Mouse (Mus musculus) forebrain, embryonic 11.5 days (tissue): ENCODE data around the gene Gm42688. TPM values are rescaled to one million over a fixed set of nuclear protein-coding genes. Genes with fewer than 3 reads are reported as not detected.
A peak's percentile ranks its signal among the peaks of the same experiment; 100 is the strongest.

Experiments used
- ATAC-seq: fragments of 200-750 bp; cut with Nextera tagmentation; replicated peaks from 2 replicates; pipeline ENCODE4 v1.8.0; 2017; ENCODE audit warnings: moderate TSS enrichment; ENCODE audit not compliant: low FRiP score
- DNase-seq: peaks from one replicate; pipeline ENCODE4 v3.0.0-alpha.2; 2017; ENCODE audit warnings: low spot score
- H3K27ac ChIP-seq: fragments of 300-500 bp; sonication (generic); 2 replicates; pipeline ENCODE4 v1.5.1; 2014; ENCODE audit warnings: low read depth, low read length
- H3K27me3 ChIP-seq: fragments of 300-500 bp; sonication (generic); 2 replicates; pipeline ENCODE4 v1.6.1; 2014; ENCODE audit warnings: mild to moderate bottlenecking, low read length, mixed read lengths; ENCODE audit not compliant: control insufficient read depth, insufficient read depth
- H3K36me3 ChIP-seq: fragments of 300-500 bp; sonication (generic); 2 replicates; pipeline ENCODE4 v1.6.1; 2014; ENCODE audit warnings: mild to moderate bottlenecking, low read length, moderate library complexity, mixed read lengths; ENCODE audit not compliant: control insufficient read depth, insufficient read depth
- H3K4me1 ChIP-seq: fragments of 300-500 bp; sonication (generic); replicated peaks from 2 replicates; pipeline ENCODE4 v1.6.1; 2014; ENCODE audit warnings: low read length, mixed read lengths; ENCODE audit not compliant: control insufficient read depth, insufficient read depth
- H3K4me2 ChIP-seq: fragments of 300-500 bp; sonication (generic); 2 replicates; pipeline ENCODE4 v1.6.1; 2014; ENCODE audit warnings: low read depth, mild to moderate bottlenecking, low read length, moderate library complexity, mixed read lengths; ENCODE audit not compliant: severe bottlenecking
- H3K4me3 ChIP-seq: fragments of 300-500 bp; sonication (generic); 2 replicates; pipeline ENCODE4 v1.5.1; 2014; ENCODE audit warnings: low read depth, low read length
- H3K9ac ChIP-seq: fragments of 300-500 bp; sonication (generic); 2 replicates; pipeline ENCODE4 v1.6.1; 2014; ENCODE audit warnings: low read length
- H3K9me3 ChIP-seq: fragments of 300-500 bp; sonication (generic); 2 replicates; pipeline ENCODE4 v1.6.1; 2016; ENCODE audit warnings: low read length, mixed read lengths; ENCODE audit not compliant: control insufficient read depth
- WGBS: fragments of 180-500 bp; shearing (Covaris S2); extraction: QIAGEN DNeasy Blood & Tissue Kit; methylation state at CpG from one replicate; pipeline ENCODE4 v1.1.7; 2014; 5-methylcytosine and 5-hydroxymethylcytosine counted together
- polyA plus RNA-seq: library from polyadenylated mRNA; unstranded; fragments of >200 nt; fragmentation: Nextera tagmentation; extraction: Ambion mirVana; gene quantifications from 2 replicates; pipeline ENCODE4 v1.2.1, GENCODE M21; 2014

Gene Gm42688
- polyA plus RNA-seq, 1 experiment from 2014 or later: 2.5 TPM

GRCm38 (mm10) chr6:83137576-83137950 is 36.1 kb downstream of the Gm42688 start:
- DNase-seq (peak; percentile 93), ATAC-seq (peak; percentile 79)
- Histone ChIP-seq H3K27me3 (no peaks in the 10 kb centered on the region), H3K4me2 (peak overlapping the region; percentile 81), H3K36me3 (no peaks in the 10 kb centered on the region), H3K4me1 (peaks cover 38% of the 10 kb centered on the region), H3K4me3 (peak overlapping the region; percentile 50), H3K27ac (peak overlapping the region; percentile 98), H3K9me3 (no peaks in the 10 kb centered on the region), H3K9ac (peak overlapping the region; percentile 93)
- 0% methylated on average over 12 of the region's 12 CpGs for WGBS

GRCm38 (mm10) chr6:83138056-83138455 is 36.6 kb downstream of the Gm42688 start:
- Histone ChIP-seq H3K9me3 (no peaks in the 10 kb centered on the region), H3K36me3 (no peaks in the 10 kb centered on the region), H3K27ac (peak overlapping the region; percentile 98), H3K4me3 (peak overlapping the region; percentile 50), H3K4me1 (peaks cover 38% of the 10 kb centered on the region), H3K9ac (peak overlapping the region; percentile 93), H3K27me3 (no peaks in the 10 kb centered on the region), H3K4me2 (peak overlapping the region; percentile 81)
- DNase-seq: peak; percentile 76
- WGBS: 1% methylated on average over 11 of the region's 11 CpGs
- ATAC-seq: peak; percentile 56

DNA sequence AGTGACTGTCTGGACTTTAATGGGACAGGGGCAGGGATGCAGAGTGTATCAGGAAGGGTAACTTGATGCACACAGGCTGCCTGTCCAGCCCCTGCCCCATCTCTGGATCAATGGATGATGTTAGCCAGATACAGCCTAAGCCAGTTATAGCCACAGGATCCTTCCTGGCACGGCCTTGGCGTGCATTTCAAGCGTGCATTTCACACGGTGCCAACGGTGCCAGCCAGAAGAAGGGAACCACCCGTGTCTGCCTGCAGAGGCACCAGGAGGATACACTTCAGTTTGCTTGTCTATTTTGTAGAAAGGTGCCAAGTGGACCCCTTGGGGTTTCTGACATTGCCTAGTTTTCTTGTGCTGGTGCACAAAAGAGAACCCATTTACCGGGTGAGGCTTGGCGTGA is 38.6 kb downstream of the Gm42688 start:
- Histone ChIP-seq H3K27me3 (no peaks in the 10 kb centered on the region), H3K9ac (no peak overlapping the region), H3K4me2 (no peak overlapping the region), H3K9me3 (no peaks in the 10 kb centered on the region), H3K27ac (no peak overlapping the region), H3K4me3 (no peak overlapping the region), H3K4me1 (peaks cover 38% of the 10 kb centered on the region), H3K36me3 (no peaks in the 10 kb centered on the region)
- WGBS: 95% methylated on average over 8 of the region's 8 CpGs
- ATAC-seq (no peak), DNase-seq (no peak)

- ATAC-seq: no peak
- WGBS: 35% methylated on average over 4 of the region's 4 CpGs
- H3K4me2 ChIP-seq: peak overlapping the region; percentile 61; the same call in 1 of the 2 replicates
- H3K27ac ChIP-seq: no peak overlapping the region
- H3K9ac ChIP-seq: peak overlapping the region; percentile 54
- peaks cover 27% of the 10 kb centered on the region for H3K4me1 ChIP-seq
- no peaks in the 10 kb centered on the region for H3K9me3 ChIP-seq
- DNase-seq: no peak
- no peaks in the 10 kb centered on the region for H3K36me3 ChIP-seq
- 0 out of 2 replicates have a peak overlapping the region, but pooled peaks have one; percentile 20 for H3K4me3 ChIP-seq
- no peaks in the 10 kb centered on the region for H3K27me3 ChIP-seq
Measured at GRCm38 (mm10) chr6:83141636-83142035, 40.2 kb downstream of the Gm42688 start.

- H3K4me3 ChIP-seq: peak overlapping the region; percentile 20
- H3K27ac ChIP-seq: no peak overlapping the region
- ATAC-seq: no peak
- peak overlapping the region; percentile 61 for H3K4me2 ChIP-seq
- 2% methylated on average over 41 of the region's 41 CpGs for WGBS
- peaks cover 24% of the 10 kb centered on the region for H3K4me1 ChIP-seq
- peak; percentile 58 for DNase-seq
- peak overlapping the region; percentile 54 for H3K9ac ChIP-seq
- no peaks in the 10 kb centered on the region for H3K36me3 ChIP-seq
- H3K27me3 ChIP-seq: no peaks in the 10 kb centered on the region
- no peaks in the 10 kb centered on the region for H3K9me3 ChIP-seq
Measured at GRCm38 (mm10) chr6:83142211-83142731, 40.9 kb downstream of the Gm42688 start.

DNA sequence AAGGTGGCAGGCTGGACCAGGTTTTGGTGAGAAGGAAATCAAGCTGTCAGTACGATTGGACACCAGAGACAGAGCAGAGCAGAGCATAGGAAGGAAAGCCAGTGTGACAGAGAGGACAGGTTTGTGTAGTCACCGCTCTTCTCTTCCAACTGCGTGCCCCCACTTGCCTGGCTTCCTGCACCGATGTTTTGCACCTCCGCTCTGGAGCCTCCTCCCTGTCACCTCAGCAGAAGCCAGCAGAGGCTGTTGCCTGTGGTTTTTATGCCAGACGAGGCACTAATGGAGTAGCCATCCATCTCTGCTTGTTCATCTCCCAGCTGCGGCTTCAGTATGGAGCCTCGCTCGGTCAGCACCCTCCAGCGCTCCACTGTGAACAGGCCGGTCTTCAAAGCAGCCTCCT is 41.5 kb downstream of the Gm42688 start:
- Histone ChIP-seq H3K9me3 (no peaks in the 10 kb centered on the region), H3K27ac (no peak overlapping the region), H3K27me3 (no peaks in the 10 kb centered on the region), H3K9ac (no peak overlapping the region), H3K4me1 (peaks cover 19% of the 10 kb centered on the region), H3K4me3 (no peak overlapping the region), H3K36me3 (no peaks in the 10 kb centered on the region), H3K4me2 (no peak overlapping the region)
- ATAC-seq (no peak), DNase-seq (no peak)
- WGBS: 54% methylated on average over 11 of the region's 11 CpGs

DNA sequence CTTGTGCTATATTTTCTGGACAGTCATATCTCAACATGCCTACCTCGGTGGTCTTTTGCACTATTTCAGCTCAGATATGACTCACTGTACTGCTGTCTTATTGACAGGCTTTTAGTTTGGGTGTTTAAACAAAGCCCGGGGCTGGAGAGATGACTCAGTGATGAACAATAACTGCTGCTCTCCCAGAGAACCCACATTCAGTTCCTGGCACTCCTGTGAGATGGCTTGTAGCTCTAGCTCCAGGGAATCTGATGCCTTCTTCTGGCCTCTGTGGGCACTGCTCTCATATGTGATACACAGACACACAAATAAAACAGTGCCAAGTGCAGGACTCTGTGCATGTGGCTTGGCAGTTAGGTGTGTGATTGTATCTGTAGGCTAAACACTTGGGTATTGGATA is 43.8 kb downstream of the Gm42688 start:
- H3K9ac ChIP-seq: no peak overlapping the region
- 89% methylated on average over 2 of the region's 2 CpGs for WGBS

DNA sequence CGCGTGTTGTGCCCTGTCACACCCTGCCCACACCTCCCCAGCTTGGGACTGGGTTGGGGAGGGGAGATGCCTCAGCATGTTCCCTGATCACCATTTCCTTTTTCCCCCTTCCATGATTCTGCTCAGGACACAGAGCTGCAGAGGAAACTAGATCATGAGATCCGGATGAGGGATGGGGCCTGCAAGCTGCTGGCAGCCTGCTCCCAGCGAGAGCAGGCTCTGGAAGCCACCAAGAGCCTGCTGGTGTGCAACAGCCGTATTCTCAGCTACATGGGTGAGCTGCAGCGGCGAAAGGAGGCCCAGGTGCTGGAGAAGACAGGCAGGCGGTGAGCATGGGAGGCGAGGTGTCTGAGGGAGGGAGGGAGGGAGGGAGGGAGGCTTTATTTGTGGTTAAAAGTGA is 44.4 kb downstream of the Gm42688 start:
- H3K4me2 ChIP-seq: no peak overlapping the region
- no peak overlapping the region; the same call in 1 of the 2 replicates for H3K9ac ChIP-seq
- WGBS: 77% methylated on average over 9 of the region's 9 CpGs
- H3K27me3 ChIP-seq: no peaks in the 10 kb centered on the region
- DNase-seq: no peak
- peaks cover 8% of the 10 kb centered on the region for H3K4me1 ChIP-seq
- H3K27ac ChIP-seq: no peak overlapping the region
- no peak for ATAC-seq
- H3K4me3 ChIP-seq: no peak overlapping the region
- no peaks in the 10 kb centered on the region; the same call in 1 of the 2 replicates for H3K36me3 ChIP-seq
- H3K9me3 ChIP-seq: no peaks in the 10 kb centered on the region

More for the DNA sequence above, 43.8 kb downstream of the Gm42688 start:
- Histone ChIP-seq H3K4me2 (no peak overlapping the region), H3K27me3 (no peaks in the 10 kb centered on the region), H3K4me3 (no peak overlapping the region), H3K27ac (no peak overlapping the region), H3K4me1 (peaks cover 8% of the 10 kb centered on the region), H3K36me3 (no peaks in the 10 kb centered on the region), H3K9me3 (no peaks in the 10 kb centered on the region)
- DNase-seq (no peak), ATAC-seq (no peak)

DNA sequence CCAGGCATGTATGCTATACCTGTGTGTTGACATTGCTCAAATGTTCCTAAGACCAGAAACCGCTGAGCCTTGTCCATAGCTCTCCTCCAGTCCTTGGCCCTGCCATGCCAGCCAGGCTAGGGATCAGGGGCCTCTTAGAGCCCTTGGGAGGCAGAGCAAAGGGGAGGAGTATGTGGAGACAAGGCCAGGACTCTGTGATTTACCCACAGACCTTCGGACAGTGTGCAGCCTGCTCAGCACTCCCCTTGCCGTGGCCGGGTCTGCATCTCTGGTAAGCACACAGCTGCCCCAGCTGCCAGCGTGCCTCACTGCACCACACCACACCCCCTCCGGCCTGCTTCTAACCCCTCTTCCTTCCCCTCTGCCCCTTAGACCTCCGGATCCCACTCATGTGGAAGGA is 45.9 kb downstream of the Gm42688 start:
- 66% methylated on average over 7 of the region's 7 CpGs for WGBS
- Histone ChIP-seq H3K36me3 (no peaks in the 10 kb centered on the region; the same call in 1 of the 2 replicates), H3K27me3 (no peaks in the 10 kb centered on the region), H3K9ac (no peak overlapping the region; the same call in 1 of the 2 replicates), H3K27ac (no peak overlapping the region), H3K4me3 (no peak overlapping the region), H3K4me2 (no peak overlapping the region), H3K4me1 (peaks cover 3% of the 10 kb centered on the region), H3K9me3 (no peaks in the 10 kb centered on the region)
- DNase-seq (no peak), ATAC-seq (no peak)
